Mouse (Mus musculus) ovary, postnatal 10 days (tissue): ENCODE data around the gene Fgd4.
A peak's percentile ranks its signal among the peaks of the same experiment; 100 is the strongest.

Source experiments
- DNase-seq: peaks from one replicate; pipeline ENCODE4 v3.0.0; 2022; ENCODE audit warnings: low spot score

Gene Fgd4

GRCm38 (mm10) chr16:16600461-16600860, at the start of gene Fgd4:
Gene Fgd4, minus strand, starts transcription at chr16:16600549.
- no peak for DNase-seq

DNA sequence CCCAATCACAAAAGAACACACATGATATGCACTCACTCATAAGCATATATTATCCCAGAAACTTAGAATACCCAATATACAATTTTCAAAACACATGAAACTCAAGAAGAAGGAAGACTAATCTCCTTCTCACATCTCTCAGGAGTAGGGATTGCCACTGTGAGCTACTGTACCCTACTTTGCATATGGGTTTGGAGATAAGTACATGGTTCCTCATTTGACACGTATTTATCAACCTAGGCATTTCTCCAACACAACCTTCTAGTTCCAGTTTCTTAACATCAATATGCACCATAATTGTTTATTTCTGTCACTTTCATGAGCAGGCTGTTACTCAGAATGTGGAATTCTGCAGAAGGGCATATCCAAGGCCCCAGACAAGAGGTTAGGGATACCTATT, 44.8 kb upstream of the Fgd4 start:
- DNase-seq: no peak

DNA sequence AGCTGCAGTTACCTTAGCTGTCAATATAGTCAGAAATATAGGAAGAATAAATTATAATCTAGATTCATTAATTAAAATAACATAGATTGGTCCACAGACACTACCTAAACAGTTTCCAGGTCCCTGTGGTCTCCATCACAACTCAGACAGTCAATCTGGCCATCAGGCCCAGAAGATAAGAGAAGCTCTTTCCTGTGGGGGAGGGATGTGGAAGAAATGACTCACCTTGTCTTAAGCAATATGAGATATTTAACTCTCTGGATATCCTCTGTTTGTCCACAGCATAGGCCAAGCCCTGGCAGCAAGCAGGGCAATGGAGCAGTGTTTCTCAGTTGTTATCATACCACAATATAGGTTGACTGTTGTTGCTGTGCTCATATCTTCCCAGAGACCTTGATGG, 33.4 kb upstream of the Fgd4 start:
- DNase-seq: no peak

DNA sequence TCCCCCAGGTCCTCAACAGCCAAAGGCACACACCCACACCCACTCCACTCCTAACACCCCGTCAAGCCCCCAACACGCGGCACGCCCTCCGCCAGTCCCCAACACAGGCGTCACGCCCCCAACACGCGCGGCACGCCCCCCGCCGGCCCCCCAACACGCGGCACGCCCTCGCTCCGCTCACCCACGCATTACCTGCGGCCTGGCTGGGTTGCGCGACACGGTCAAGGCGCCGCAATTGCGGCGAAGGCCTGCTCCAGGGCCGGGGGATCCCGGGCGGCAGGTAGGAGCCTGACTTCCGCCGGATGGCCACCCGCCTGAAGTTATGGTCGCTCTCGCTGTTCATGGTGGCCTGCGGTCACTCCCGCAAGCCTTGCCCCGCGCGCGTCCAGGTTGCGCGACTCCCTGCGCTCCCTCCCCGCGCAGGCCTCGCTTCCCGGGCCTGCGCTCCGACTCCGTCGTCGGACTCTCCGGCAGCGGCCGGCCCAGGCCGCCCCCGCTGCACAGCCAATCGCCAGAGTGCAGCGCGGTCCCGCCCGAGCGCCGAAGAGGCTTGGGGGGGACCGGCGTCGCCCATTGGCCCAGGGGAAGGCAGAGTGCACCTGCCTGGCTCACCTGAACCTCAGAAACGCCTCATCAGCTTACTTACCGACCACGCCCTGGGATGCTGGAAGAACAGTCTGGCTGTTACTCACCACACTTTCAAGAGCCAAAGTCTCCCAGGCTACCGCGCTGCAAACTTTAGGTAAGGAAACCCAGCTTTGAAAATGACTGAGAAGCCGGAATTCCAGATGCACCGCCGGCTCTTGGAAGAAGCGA, 555 bp downstream of the Fgd4 start:
- peak; percentile 27 for DNase-seq

DNA sequence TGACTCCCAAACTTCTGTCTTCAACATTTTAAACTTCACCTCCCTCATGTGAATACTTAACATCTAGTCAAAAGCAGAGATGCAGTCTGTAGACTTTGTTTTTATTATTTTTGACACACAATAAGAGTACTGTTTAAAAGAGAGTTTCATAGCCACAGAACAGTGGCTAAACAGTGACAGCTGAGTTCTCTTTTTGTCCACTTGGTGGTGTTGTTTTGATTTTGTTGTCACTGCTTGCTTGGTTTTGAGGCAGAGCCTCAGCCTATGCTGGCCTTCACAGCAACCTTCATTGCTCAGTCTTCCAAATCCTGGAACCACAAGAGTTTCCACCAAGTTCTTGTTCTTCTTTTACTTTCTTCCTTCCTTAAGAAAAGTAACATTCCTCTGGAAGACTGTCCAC, 3.8 kb downstream of the Fgd4 start:
- no peak for DNase-seq

DNA sequence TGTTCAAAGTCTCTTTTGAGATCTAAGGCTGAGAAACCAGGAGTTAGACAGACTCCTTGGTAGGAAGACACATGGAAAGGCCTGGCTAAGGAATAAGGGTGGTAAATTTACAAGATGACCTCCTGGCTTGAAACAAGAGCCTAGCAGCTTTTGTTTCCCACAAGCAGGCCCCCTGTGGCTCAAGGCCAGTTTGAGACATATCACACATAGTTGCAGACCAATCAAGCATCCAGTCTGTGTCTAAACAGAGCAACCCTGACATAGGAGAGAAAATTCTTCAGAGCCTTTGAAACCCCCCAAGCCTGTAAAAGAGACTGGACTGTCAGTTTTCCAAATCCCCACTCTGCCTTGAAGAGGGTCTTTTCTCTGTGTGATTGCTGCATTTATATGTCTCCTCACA, 7.7 kb downstream of the Fgd4 start:
- no peak for DNase-seq

DNA sequence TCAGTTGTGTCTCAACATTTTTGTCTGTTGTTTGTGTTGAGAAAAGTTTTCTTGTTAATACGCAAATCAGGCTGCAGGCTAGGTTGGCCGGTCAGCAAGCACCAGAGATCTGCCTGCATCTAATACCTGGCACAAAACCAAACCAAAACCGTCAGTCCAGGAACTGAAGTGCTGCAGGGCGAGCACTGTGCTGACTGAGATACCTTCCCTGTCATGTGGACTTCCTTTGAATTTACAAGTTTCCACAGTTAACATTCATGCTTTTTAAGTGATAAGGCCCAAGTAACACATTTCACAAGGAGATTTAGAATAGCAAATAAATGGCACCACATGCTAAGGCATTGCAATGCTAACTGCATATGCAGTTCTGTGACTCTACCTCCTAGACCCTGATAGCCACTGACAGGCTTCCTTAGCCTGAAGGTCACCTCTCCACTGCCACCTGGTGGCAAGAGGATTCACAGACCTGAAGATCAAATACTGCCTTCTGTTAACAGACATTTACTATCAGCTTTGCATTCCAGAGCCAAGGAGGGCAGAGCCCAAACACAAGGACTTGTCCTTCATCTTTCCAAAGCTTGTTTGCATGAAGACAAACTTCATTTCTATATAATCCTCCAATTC, 15.8 kb downstream of the Fgd4 start:
- DNase-seq: peak; percentile 19

GRCm38 (mm10) chr16:16576556-16576955, 23.8 kb downstream of the Fgd4 start:
- DNase-seq: no peak

GRCm38 (mm10) chr16:16574508-16574907, 25.8 kb downstream of the Fgd4 start:
- no peak for DNase-seq

GRCm38 (mm10) chr16:16573167-16573566, 27.2 kb downstream of the Fgd4 start:
- DNase-seq: no peak

DNA sequence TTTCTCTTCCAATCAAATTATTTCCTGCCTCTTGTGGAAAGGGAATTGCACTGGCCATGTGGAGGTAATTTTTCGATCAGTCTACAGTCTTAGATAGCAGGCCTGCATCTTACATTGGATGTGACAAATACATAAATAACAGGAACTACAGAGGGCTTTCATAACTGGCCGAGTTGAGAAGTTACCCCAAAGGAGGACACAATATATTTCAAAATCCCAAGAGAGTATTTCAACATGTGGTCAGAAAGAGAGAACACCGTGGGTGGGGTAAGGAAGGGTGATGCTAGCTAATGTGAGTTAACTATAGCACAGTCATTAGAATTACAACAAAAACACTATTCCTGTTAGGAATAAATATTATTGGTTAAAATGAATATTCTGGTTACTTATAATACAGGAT, 29.0 kb downstream of the Fgd4 start:
- no peak for DNase-seq

DNA sequence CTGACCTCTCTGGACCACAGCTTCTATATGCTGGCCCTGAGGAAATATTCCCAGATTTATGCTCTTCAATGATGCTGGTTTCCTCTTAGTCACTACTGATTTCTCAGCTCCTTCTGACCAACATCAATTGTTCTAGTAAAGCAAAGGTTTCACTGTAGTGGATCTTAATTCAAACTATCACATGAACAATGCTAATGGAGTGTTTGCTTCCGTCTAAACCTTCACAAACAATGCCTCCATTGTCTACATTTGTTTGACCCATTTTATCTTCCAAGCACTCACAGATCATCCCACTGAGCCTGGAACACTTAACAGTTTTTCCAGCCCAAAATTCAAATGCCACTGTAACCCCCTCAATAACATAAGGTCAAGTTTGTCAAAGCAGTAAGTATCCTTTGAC, 33.6 kb downstream of the Fgd4 start:
- DNase-seq: no peak

GRCm38 (mm10) chr16:16566215-16566614, 34.1 kb downstream of the Fgd4 start:
- no peak for DNase-seq

DNA sequence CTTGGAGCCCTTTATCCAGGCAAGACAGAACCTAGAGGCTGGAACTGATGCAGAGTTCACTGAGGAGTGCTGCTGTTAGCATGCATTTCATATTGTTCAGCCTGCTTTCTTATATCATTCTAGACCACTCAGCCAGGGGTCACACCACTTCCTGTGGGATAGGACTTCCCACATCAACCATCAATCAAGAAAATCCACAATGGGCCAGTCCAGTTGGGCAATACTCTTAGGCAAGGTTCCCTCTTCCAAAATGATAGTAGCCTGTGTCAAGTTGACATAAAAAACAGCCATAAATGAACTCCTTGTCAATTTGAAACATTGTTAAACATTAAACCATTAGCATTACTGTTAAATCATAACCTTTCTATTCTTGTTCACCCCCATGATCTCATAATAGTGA, 34.6 kb downstream of the Fgd4 start:
- no peak for DNase-seq

GRCm38 (mm10) chr16:16560718-16561117, 39.6 kb downstream of the Fgd4 start:
- no peak for DNase-seq

DNA sequence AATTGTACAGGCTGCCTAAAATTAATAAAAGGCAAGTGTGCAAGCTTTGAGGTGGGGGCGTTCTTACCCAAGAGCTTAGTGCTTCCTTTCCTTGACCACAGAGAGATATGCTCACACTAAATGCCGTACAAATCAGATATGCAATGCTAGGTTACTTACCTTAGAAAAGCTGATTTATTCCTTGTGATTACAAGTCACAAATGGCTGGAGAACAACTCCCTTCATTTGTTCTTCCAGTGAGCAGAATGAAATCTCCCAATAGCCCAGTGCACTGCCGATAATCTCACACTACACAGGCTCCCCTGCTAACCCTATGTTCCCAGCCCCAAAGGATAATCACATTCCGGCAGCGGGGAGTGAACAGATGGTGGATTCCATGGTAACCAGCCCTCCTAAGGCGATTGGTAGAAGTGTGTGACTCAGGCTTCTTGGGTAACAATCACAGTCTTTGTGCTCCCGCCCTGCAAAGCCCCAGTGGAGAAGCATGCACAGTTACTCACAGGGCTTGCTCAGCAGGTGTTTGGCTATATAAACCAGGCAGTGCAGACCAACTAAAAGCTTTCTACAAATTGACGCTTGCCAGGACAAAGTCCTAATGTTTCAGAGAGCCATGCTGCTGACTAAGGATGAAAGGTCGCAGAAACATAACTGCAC, 40.3 kb downstream of the Fgd4 start:
- DNase-seq: no peak

DNA sequence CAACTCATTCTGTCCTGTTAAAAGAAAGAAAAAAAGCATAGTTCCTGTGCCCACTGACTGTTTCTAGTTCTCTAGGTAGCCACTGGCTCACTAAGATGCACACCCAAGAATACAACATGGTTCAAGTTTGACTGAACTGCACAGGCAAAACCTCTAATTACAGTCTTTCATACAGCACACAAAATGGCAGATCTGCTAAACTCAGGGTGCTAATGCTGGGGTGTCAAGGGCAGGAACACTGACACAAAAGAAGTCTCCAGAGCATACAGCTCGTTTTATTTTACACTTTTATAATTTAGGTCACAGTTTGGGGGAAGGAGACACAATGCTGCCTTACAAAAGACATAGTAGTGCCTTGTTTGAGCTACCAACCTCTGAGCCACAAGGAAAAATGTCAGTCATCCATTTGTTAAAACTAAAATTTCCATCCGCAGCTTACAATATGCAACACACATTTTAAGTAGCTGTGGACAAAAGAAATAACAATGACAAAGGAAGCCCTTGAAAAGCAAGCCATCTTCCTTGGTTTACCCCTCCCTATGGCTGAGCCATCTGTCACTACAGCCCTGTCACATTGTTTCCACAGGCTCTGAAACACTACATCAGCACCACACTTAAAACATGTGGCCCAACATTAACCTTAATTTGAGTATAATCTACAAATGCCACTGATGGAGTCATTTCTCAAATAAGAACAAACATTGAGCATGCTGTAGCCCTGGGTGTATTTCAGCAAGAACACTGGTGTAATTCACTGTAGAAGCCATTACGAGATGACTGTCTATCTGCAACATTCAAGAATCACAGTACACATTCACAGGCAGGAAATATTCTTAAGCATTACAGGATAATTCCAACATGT, 41.1 kb downstream of the Fgd4 start:
- DNase-seq: no peak

DNA sequence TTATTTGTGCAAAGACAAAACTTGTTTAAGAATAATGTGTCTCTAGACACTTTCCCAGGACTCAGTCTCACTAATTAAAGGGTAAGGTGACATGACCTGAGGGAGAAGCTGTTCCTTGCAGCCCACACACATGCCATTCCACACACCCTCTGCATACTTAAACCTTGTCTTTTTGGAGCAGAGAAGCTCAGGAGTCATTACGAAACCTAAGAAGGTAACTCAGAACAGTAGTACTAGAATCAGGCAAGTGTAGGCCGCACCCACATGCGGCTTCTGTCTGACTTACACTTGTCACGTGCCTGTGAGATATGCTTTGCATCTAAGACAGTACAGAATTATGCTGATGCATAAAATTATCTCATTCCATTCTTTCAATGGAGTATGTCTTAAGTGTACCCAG, 42.6 kb downstream of the Fgd4 start:
- DNase-seq: no peak

GRCm38 (mm10) chr16:16554098-16554497, 46.3 kb downstream of the Fgd4 start:
- no peak for DNase-seq

- DNase-seq: no peak
Measured at GRCm38 (mm10) chr16:16552197-16552596, 48.2 kb downstream of the Fgd4 start.

DNA sequence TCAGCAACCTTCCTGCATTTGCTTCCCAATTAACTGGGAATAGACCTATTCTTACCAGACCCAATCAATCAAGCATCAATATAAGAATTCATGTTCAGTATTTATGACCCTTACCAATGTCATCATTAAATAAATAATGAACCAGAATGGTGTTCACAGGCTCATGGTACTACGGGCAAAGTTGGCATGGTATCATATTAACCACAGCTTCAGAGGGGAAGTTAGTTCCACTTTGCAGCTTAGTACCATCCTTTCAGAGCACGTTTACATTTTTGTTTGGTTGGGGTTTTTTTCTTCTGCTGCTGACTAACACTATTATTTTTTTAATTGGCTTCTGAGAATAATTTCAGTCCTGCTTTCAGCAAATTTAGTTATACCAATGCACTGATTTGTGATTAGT, 51.2 kb downstream of the Fgd4 start:
- DNase-seq: no peak

GRCm38 (mm10) chr16:16546657-16547056, 53.7 kb downstream of the Fgd4 start:
- no peak for DNase-seq
